Mouse (Mus musculus): ENCODE data around the gene Tmem235.
"Not testable (repeated sequence)": the region's sequence is repeated elsewhere in the genome, so short reads cannot be mapped to it uniquely, and the experiment has no call there.

The Tmem235 gene

GRCm38 (mm10) chr11:117860601-117861000 is at the start of gene Tmem235:
Gene Tmem235, plus strand, starts transcription at chr11:117860752.
- peak in 1 of 2 experiments; percentile 48 for DNase-seq (ENCODE audit: low spot score in 2 of 2)

DNA sequence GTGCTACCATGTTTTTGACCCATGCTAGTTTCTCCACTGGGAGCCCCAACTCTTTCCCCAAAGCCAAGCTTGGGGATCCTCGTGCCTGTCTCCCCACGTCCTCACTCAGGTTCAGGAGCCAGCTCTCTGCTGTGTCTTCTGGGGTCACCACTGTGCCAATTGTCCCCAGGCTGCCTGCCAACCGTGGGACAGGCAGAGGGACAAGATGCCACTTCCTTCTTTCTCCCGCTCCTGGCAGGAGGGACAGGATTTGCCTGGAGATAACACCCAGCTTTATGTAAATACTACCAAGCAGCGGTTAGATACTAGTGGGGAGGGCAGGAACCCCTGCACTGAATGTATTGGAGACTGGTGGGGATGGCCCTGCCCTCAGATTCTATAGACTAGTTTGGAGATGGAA is 46.7 kb upstream of the Tmem235 start:
- no peak for DNase-seq (ENCODE audit: low spot score in 2 of 2)

- no peak for DNase-seq (ENCODE audit: low spot score in 2 of 2)
Measured at GRCm38 (mm10) chr11:117814704-117815366, 45.7 kb upstream of the Tmem235 start.

GRCm38 (mm10) chr11:117815850-117816249 is 44.7 kb upstream of the Tmem235 start:
- not testable (repeated sequence) for DNase-seq (ENCODE audit: low spot score in 2 of 2)

GRCm38 (mm10) chr11:117816389-117816996 is 44.1 kb upstream of the Tmem235 start:
- DNase-seq (ENCODE audit: low spot score in 2 of 2): no peak

- no peak for DNase-seq (ENCODE audit: low spot score in 2 of 2)
Measured at GRCm38 (mm10) chr11:117819095-117819494, 41.5 kb upstream of the Tmem235 start.

- no peak for DNase-seq (ENCODE audit: low spot score in 2 of 2)
Measured at GRCm38 (mm10) chr11:117820173-117820572, 40.4 kb upstream of the Tmem235 start.

DNA sequence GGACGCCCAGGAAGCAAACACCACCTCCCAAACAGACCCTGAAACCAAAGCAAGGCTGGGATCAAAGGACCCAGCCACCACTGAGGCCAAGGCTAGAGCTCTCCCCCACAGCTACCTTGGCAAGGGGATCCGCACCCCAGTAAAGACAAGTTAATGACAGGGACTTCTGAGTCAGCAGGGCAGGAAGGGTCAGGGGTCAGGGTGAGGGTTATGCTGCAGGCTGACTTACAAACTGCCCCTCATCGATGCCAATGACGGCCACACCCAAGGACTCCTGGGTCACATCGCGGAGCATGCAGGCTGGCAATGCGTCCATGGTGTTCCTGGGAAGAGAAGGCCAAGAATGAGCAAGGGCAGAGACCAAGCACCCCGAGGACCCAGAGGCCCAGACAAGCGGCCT is 38.7 kb upstream of the Tmem235 start:
- DNase-seq (ENCODE audit: low spot score in 2 of 2): no peak

GRCm38 (mm10) chr11:117822728-117823241 is 37.8 kb upstream of the Tmem235 start:
- no peak for DNase-seq (ENCODE audit: low spot score in 2 of 2)

DNA sequence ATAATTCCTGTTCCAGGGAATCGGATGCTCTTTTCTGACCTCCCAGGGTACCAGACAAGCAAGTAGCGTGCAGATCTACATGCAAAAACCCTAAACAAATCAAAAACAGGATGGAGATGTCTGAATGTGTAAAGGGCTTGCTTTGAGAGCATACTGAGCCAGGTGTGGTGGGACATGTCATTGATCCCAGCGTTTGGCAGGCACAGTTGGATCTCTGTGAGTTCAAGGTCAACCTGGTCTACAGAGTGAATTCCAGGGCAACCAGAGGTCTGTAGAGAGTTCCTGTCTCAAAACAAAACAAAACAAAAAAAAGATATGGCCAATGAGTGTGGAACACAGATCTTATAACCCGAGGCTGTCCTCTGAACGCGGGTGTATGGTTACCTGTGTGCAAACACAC is 37.1 kb upstream of the Tmem235 start:
- no peak for DNase-seq (ENCODE audit: low spot score in 2 of 2)

DNA sequence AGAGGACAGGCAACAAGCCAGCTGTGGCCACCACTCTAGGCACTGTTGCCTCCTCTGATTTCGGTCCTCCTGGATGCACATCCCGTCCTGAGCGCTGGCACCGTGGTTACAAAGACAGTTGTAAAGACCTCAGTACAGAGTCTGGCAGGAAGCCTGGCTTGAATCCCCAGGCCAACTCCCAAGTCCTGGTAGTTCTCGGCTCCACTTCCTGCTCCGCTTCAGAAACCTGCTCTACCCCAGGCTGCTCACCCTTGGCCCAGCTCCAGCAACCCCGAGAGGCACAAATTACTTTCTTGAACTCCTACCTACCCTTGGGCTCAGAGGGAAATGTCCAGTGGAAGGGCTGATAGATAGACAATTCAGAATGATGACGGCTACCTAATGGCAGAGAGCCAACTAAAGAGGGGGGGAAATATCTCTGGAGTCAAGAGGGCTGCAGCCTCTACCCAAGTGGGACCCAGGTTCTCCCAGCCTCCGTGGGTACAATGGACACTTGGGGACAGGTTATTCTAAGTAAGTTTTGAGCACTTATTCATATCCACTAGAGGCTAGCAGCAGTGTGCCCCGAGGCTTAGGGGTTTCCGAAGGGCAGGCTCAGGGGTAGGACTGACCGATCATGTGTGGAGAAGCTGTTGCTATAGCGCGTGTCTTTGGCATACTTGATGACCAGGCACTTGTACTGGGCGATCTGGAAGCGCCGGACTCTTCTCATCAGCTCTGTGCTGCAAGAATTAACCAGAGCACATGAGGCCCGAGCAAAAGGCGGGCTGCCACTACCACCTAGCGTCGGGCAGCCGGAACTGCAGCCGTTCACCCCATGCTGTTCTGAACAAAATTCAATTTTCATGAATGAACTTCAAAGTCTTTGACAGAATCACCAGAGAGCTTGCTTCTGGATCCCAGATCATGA is 36.2 kb upstream of the Tmem235 start:
- peak; percentile 58 to 81 for DNase-seq (ENCODE audit: low spot score in 2 of 2)

DNA sequence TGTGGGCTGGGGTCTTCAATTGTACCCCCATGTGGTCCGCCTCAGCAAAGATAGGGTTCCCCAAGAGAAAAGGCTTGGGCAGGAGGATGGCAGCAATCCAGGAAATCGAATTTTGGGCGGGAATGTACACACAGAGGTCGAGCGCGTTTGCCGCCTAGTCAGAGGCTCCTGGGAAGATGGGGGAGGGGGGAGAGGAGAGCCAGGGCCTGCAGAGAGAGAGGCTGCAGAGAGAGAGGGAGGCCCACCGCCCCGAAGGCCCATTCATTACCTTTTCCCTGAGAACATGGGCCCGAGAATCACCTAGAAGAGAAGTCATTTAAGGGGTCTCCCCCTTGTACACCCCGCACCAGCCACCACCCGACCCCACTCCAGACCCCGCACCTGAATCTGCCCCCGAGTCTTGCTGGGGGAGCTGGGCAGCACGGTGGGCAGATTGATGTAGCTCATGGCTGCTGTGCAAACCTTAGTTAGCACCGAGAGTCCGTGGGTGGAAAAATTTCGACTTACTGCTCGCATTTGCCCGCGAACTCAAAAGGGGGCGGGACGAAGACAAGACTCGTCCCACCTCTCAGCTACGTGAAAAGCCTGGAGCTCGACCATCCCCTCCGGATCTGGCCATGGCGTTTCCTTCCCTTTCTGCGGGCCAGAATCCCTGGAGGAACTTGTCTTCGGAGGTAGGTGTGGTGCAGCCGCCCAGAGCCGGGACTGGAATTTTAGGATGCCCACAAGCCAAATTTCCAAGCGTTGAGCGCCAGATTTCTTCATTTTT is 35.0 kb upstream of the Tmem235 start, which contains the start of the genes Afmid and Tk1:
Gene Afmid, plus strand, starts transcription at position 592 of the 769 bp plus-strand sequence.
Gene Tk1, minus strand, starts transcription at position 760 of the 769 bp plus-strand sequence.
- peak; percentile 55 to 65 for DNase-seq (ENCODE audit: low spot score in 2 of 2)

GRCm38 (mm10) chr11:117826164-117826563 is 34.4 kb upstream of the Tmem235 start:
- no peak for DNase-seq (ENCODE audit: low spot score in 2 of 2)

DNA sequence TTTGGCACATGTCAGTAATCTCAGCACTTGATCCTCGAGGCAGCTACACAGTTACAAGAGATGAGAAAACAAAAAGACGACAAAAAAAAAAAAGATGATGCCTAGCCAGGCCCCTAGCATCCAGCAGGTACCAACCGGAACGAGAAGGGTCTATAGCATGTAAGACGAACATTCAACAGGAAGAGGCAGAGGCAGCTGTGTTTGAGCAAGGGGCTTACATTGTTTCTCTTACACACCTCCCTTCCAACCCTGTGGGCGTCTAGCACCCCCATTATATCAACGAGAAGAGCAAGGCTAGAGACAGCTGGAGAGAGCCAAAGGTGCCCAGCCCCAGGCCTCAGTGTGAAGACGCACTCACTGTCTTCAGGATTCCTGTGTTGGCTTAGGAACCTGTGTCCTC is 33.6 kb upstream of the Tmem235 start:
- DNase-seq (ENCODE audit: low spot score in 2 of 2): no peak

- no peak for DNase-seq (ENCODE audit: low spot score in 2 of 2)
Measured at GRCm38 (mm10) chr11:117827386-117827785, 33.2 kb upstream of the Tmem235 start.

GRCm38 (mm10) chr11:117828149-117828887 is 32.2 kb upstream of the Tmem235 start:
- peak in 1 of 2 experiments; percentile 52 for DNase-seq (ENCODE audit: low spot score in 2 of 2)

DNA sequence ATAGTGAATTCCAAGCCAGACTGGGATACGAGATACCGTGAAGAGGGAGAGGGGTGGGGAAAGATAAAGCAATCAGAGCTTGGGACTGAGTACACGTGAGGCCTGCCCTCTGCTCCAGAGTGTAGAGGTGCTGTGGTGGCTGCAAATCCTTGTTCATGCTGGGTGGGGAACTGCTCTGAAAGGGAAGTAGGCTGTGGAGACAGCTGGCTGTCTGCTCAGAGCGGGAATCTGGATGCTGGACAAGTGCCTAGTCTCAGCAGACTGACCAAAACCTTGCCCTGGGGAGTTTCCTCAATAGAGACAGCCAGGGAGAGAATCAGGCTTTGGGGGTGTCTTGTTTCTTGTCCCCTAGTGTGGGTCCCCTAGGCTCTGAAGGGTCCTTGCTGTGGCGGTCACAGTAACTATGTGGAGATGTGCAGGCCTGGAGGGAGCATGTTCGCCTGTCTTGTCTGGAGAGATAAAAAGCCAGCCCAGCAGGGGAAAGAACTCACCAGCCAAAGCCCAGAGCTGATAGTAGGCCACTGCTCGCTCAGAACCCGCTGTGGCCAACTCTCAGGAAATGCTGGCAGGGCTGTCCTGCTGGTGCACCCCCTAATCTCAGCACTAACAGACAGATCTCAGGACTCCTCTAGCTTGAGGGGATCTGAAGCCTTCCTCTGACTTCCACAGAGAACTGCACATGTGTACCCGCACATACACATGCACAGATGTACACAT is 31.5 kb upstream of the Tmem235 start:
- DNase-seq (ENCODE audit: low spot score in 2 of 2): no peak

GRCm38 (mm10) chr11:117829671-117830215 is 30.8 kb upstream of the Tmem235 start:
- DNase-seq (ENCODE audit: low spot score in 2 of 2): no peak

- DNase-seq (ENCODE audit: low spot score in 2 of 2): no peak
Measured at GRCm38 (mm10) chr11:117830401-117830800, 30.2 kb upstream of the Tmem235 start.
